Mouse (Mus musculus): ENCODE measurements around the gene Mmp9. TPM values are rescaled to one million over a fixed set of nuclear protein-coding genes. Genes with fewer than 3 reads are reported as not detected.

Gene Mmp9
- polyA plus RNA-seq, 1 experiment from 2014 or later, result 5.9 TPM

- H3K4me3 ChIP-seq (replicated peaks), result peak overlapping the region; percentile 21
- peaks cover 16% of the 10 kb centered on the region for H3K4me1 ChIP-seq (replicated peaks)
- WGBS (ENCODE audit: insufficient replicate concordance), result 4% methylated on average over 39 of the region's 39 CpGs
- H3K36me3 ChIP-seq (replicated peaks), result no peaks in the 10 kb centered on the region
- peaks cover 99% of the 10 kb centered on the region for H3K27me3 ChIP-seq
- ATAC-seq (ENCODE audit: insufficient read depth), result 0 out of 2 replicates have a peak, but pooled peaks have one; percentile 14
- H3K9me3 ChIP-seq (replicated peaks), result no peaks in the 10 kb centered on the region
- no peak overlapping the region for H3K9ac ChIP-seq
- H3K4me2 ChIP-seq, result peak overlapping the region; percentile 57
- H3K27ac ChIP-seq (replicated peaks), result no peak overlapping the region
These were observed 2.2 kb upstream of the Mmp9 start for GRCm38 (mm10) chr2:164938146-164939091.

GRCm38 (mm10) chr2:164939106-164939505 lies 1.5 kb upstream of the Mmp9 start:
- peaks cover 92% of the 10 kb centered on the region for H3K27me3 ChIP-seq
- WGBS (ENCODE audit: insufficient replicate concordance), result 4% methylated on average over 11 of the region's 11 CpGs
- peak overlapping the region; percentile 21; the same call in 1 of the 2 replicates for H3K4me3 ChIP-seq (replicated peaks)
- no peak for ATAC-seq (ENCODE audit: insufficient read depth)
- H3K36me3 ChIP-seq (replicated peaks), result no peaks in the 10 kb centered on the region
- peak overlapping the region; percentile 57 for H3K4me2 ChIP-seq
- no peaks in the 10 kb centered on the region for H3K9me3 ChIP-seq (replicated peaks)
- no peak overlapping the region for H3K27ac ChIP-seq (replicated peaks)
- peaks cover 16% of the 10 kb centered on the region for H3K4me1 ChIP-seq (replicated peaks)
- no peak overlapping the region for H3K9ac ChIP-seq

- Histone ChIP-seq H3K9me3 (replicated peaks) (no peaks in the 10 kb centered on the region), H3K4me3 (replicated peaks) (no peak overlapping the region), H3K36me3 (replicated peaks) (no peaks in the 10 kb centered on the region), H3K27me3 (peaks cover 84% of the 10 kb centered on the region), H3K4me2 (0 out of 2 replicates have a peak overlapping the region, but pooled peaks have one; percentile 1), H3K27ac (replicated peaks) (no peak overlapping the region), H3K9ac (no peak overlapping the region), H3K4me1 (replicated peaks) (peaks cover 16% of the 10 kb centered on the region)
- peak; percentile 31 for ATAC-seq (ENCODE audit: insufficient read depth)
- under 1% methylated on average over 5 of the region's 5 CpGs for WGBS (ENCODE audit: insufficient replicate concordance)
These were observed 2.2 kb downstream of the Mmp9 start for GRCm38 (mm10) chr2:164942692-164943290.

- Histone ChIP-seq H3K4me1 (replicated peaks) (peaks cover 9% of the 10 kb centered on the region; the same call in 1 of the 2 replicates), H3K36me3 (replicated peaks) (no peaks in the 10 kb centered on the region), H3K9me3 (replicated peaks) (no peaks in the 10 kb centered on the region), H3K27me3 (peaks cover 84% of the 10 kb centered on the region), H3K4me2 (no peak overlapping the region), H3K4me3 (replicated peaks) (no peak overlapping the region), H3K9ac (no peak overlapping the region), H3K27ac (replicated peaks) (no peak overlapping the region)
- ATAC-seq (ENCODE audit: insufficient read depth), result no peak
- WGBS (ENCODE audit: insufficient replicate concordance), result 13% methylated on average over 4 of the region's 4 CpGs
These were observed 6.9 kb downstream of the Mmp9 start for GRCm38 (mm10) chr2:164947506-164947905.

GRCm38 (mm10) chr2:164947930-164948329 lies 7.3 kb downstream of the Mmp9 start:
- H3K9me3 ChIP-seq (replicated peaks), result no peaks in the 10 kb centered on the region
- H3K4me2 ChIP-seq, result no peak overlapping the region
- H3K27ac ChIP-seq (replicated peaks), result no peak overlapping the region
- H3K4me3 ChIP-seq (replicated peaks), result no peak overlapping the region
- 0 out of 2 replicates have a peak, but pooled peaks cover 9% of the 10 kb centered on the region for H3K4me1 ChIP-seq (replicated peaks)
- no peak overlapping the region for H3K9ac ChIP-seq
- H3K27me3 ChIP-seq, result peaks cover 83% of the 10 kb centered on the region
- ATAC-seq (ENCODE audit: insufficient read depth), result no peak
- 3% methylated on average over 6 of the region's 7 CpGs for WGBS (ENCODE audit: insufficient replicate concordance)
- no peaks in the 10 kb centered on the region for H3K36me3 ChIP-seq (replicated peaks)

- no peak overlapping the region for H3K27ac ChIP-seq (replicated peaks)
- peak overlapping the region; percentile 21; the same call in 1 of the 2 replicates for H3K4me3 ChIP-seq (replicated peaks)
- WGBS (ENCODE audit: insufficient replicate concordance), result 6% methylated on average over 25 of the region's 25 CpGs
- H3K36me3 ChIP-seq (replicated peaks), result no peaks in the 10 kb centered on the region
- peaks cover 88% of the 10 kb centered on the region for H3K27me3 ChIP-seq
- no peak overlapping the region for H3K4me2 ChIP-seq
- H3K9me3 ChIP-seq (replicated peaks), result no peaks in the 10 kb centered on the region
- no peak overlapping the region for H3K9ac ChIP-seq
- ATAC-seq (ENCODE audit: insufficient read depth), result no peak
- peaks cover 15% of the 10 kb centered on the region for H3K4me1 ChIP-seq (replicated peaks)
These were observed 8.4 kb downstream of the Mmp9 start for GRCm38 (mm10) chr2:164948962-164949361.

GRCm38 (mm10) chr2:164950501-164950900 lies 9.9 kb downstream of the Mmp9 start:
- Histone ChIP-seq H3K4me2 (no peak overlapping the region), H3K27me3 (peaks cover 96% of the 10 kb centered on the region), H3K36me3 (replicated peaks) (no peaks in the 10 kb centered on the region), H3K27ac (replicated peaks) (no peak overlapping the region), H3K9me3 (replicated peaks) (no peaks in the 10 kb centered on the region), H3K4me3 (replicated peaks) (0 out of 2 replicates have a peak overlapping the region, but pooled peaks have one; percentile 21), H3K9ac (no peak overlapping the region), H3K4me1 (replicated peaks) (peaks cover 15% of the 10 kb centered on the region)
- WGBS (ENCODE audit: insufficient replicate concordance), result 22% methylated on average over 13 of the region's 13 CpGs
- ATAC-seq (ENCODE audit: insufficient read depth), result no peak

- 57% methylated on average over 4 of the region's 4 CpGs for WGBS (ENCODE audit: insufficient replicate concordance)
These were observed 11.2 kb downstream of the Mmp9 start for GRCm38 (mm10) chr2:164951745-164952144.

GRCm38 (mm10) chr2:164952448-164952847 lies 11.9 kb downstream of the Mmp9 start:
- Histone ChIP-seq H3K36me3 (replicated peaks) (no peaks in the 10 kb centered on the region), H3K27ac (replicated peaks) (no peak overlapping the region), H3K27me3 (peaks cover 87% of the 10 kb centered on the region), H3K9ac (no peak overlapping the region), H3K9me3 (replicated peaks) (no peaks in the 10 kb centered on the region), H3K4me3 (replicated peaks) (no peak overlapping the region), H3K4me2 (no peak overlapping the region), H3K4me1 (replicated peaks) (peaks cover 15% of the 10 kb centered on the region)
- 26% methylated on average over 13 of the region's 13 CpGs for WGBS (ENCODE audit: insufficient replicate concordance)
- ATAC-seq (ENCODE audit: insufficient read depth), result no peak

More at GRCm38 (mm10) chr2:164951745-164952144, 11.2 kb downstream of the Mmp9 start:
- no peak overlapping the region for H3K9ac ChIP-seq
- H3K27me3 ChIP-seq, result peaks cover 94% of the 10 kb centered on the region
- no peaks in the 10 kb centered on the region for H3K9me3 ChIP-seq (replicated peaks)
- no peak overlapping the region for H3K4me2 ChIP-seq
- no peak for ATAC-seq (ENCODE audit: insufficient read depth)
- peaks cover 15% of the 10 kb centered on the region for H3K4me1 ChIP-seq (replicated peaks)
- no peak overlapping the region for H3K4me3 ChIP-seq (replicated peaks)
- H3K27ac ChIP-seq (replicated peaks), result no peak overlapping the region
- H3K36me3 ChIP-seq (replicated peaks), result no peaks in the 10 kb centered on the region

- Histone ChIP-seq H3K4me2 (no peak overlapping the region), H3K27ac (replicated peaks) (no peak overlapping the region), H3K36me3 (replicated peaks) (no peaks in the 10 kb centered on the region), H3K9ac (no peak overlapping the region), H3K4me3 (replicated peaks) (no peak overlapping the region), H3K9me3 (replicated peaks) (no peaks in the 10 kb centered on the region), H3K27me3 (peaks cover 79% of the 10 kb centered on the region), H3K4me1 (replicated peaks) (peaks cover 15% of the 10 kb centered on the region)
- WGBS (ENCODE audit: insufficient replicate concordance), result under 1% methylated on average over 21 of the region's 21 CpGs
- peak; percentile 16; the same call in 1 of the 2 replicates for ATAC-seq (ENCODE audit: insufficient read depth)
These were observed 12.6 kb downstream of the Mmp9 start for GRCm38 (mm10) chr2:164953224-164953623.

- ATAC-seq (ENCODE audit: insufficient read depth), result no peak
- peaks cover 73% of the 10 kb centered on the region for H3K27me3 ChIP-seq
- WGBS (ENCODE audit: insufficient replicate concordance), result 60% methylated on average over 4 of the region's 4 CpGs
These were observed 15.1 kb downstream of the Mmp9 start for GRCm38 (mm10) chr2:164955725-164956124.

More at GRCm38 (mm10) chr2:164955725-164956124, 15.1 kb downstream of the Mmp9 start:
- no peak overlapping the region for H3K27ac ChIP-seq (replicated peaks)
- H3K36me3 ChIP-seq (replicated peaks), result no peaks in the 10 kb centered on the region
- H3K4me1 ChIP-seq (replicated peaks), result peaks cover 13% of the 10 kb centered on the region
- no peaks in the 10 kb centered on the region for H3K9me3 ChIP-seq (replicated peaks)
- no peak overlapping the region for H3K9ac ChIP-seq
- no peak overlapping the region for H3K4me3 ChIP-seq (replicated peaks)
- no peak overlapping the region for H3K4me2 ChIP-seq
